Mouse (Mus musculus): ENCODE results near the gene Exoc6b.

DNA sequence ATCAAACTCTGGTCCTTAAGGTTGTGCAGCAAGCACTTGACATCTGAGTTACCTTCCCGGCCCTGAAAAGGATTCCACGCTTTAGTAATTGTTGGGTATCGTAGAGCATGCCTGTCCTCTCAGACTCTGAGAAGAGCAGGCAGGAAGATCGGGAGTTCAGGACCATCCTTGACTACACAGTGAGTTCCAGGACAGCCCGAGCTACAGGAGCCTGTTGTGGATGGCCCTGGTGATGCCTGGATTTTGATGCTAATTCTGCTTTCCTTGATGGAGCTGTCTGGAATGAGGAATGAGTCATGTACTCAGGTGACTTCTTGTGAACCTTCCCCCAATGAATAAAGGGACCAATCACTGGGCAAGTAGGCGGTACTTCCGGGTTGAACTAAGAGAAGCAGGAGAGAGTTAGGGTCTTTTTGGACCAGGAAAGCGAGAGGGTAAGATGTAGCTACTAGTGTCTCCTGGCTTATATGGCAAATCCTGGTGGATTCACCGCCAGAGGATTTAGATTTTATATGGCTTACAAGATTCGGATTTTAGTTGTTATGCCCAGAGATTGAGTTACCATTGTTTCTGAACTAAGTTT, 35.8 kb upstream of the Exoc6b start:
- no peak for TF ChIP-seq CTCF (IDR thresholded peaks at IDR 0.05; ENCODE audit: control insufficient read depth, insufficient read depth, low read length)
- TF ChIP-seq POLR2A (IDR thresholded peaks at IDR 0.05; ENCODE audit: borderline replicate concordance, control insufficient read depth, low read depth, low read length) = no peak

Measured in bone marrow, adult 2 months (tissue).